Mouse (Mus musculus): Measurements from ENCODE around the gene Pp2d1. TPM values are rescaled to one million over a fixed set of nuclear protein-coding genes. Genes with fewer than 3 reads are reported as not detected.

Pp2d1 gene
- polyA plus RNA-seq, 1 experiment from 2014 or later: 0.05 TPM

DNA sequence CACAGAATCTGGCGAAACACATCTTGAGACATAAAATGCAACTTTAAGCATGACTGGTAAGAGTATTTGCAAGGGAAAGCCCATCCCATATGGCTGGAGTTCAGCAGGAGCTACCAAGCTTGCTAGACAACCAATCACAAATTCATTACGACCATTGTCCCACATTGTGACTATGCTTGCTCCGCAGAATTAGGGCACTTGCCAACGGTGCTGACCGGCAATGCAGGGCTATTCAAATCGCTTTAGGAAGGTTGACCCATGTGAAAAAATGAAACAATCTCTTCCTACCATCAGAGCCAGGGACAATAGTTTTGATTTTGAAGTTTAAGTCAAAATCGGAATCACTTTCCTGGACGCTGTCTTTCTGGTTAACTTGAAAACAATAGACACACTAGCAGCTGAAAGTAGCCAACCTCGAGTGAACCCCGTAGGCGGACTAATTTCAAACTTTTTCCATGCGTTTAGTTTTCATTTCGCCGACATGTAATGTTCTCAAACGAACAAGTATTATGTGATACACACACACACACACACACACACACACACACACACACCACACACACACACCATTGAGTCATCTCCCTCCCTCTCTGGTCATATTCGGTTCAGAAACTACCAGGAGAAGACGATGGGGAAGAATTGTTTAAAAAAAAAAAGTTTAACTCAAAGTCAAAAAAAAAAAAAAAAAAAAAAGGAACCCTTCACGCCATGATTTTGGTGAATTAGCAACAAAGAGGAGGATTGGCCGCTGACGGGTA is 27.1 kb upstream of the Pp2d1 start, which contains the start of gene Kat2b:
Gene Kat2b (plus strand): TSS at position 701 of the 758 bp plus-strand sequence.
- no peaks in the 10 kb centered on the region for H3K36me3 ChIP-seq (replicated peaks)
- no peak for ATAC-seq (ENCODE audit: insufficient read depth)
- 2% methylated on average over 20 of the region's 20 CpGs for WGBS (ENCODE audit: insufficient replicate concordance)
- peaks cover 37% of the 10 kb centered on the region for H3K4me1 ChIP-seq (replicated peaks)
- no peaks in the 10 kb centered on the region for H3K27me3 ChIP-seq
- peak within 1 kb of the TSS; percentile 97 for H3K4me2 ChIP-seq
- peak within 1 kb of the TSS; percentile 95 for H3K27ac ChIP-seq (replicated peaks)
- peak within 1 kb of the TSS; percentile 92 for H3K9ac ChIP-seq
- peak within 1 kb of the TSS; percentile 92 for H3K4me3 ChIP-seq (replicated peaks)
- no peaks in the 10 kb centered on the region for H3K9me3 ChIP-seq (replicated peaks)

DNA sequence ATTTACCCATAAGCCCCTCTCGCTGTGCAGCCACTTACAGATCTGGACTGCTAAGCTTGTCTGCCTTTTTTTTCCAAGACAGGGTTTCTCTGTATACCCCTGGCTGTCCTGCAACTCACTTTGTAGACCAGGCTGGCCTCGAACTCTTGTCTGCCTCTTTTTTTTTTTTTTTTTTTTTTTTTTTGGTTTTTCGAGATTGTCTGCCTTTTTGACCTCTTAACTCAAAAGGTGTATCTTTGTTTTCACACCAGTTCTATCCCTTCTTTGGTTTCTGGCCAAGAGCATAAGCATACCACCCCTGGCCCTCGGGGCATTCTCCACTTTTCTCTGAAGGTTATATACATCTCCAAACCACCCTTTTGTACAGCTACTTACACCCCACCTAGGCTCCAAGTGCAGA is 25.6 kb upstream of the Pp2d1 start:
- Histone ChIP-seq H3K27me3 (no peaks in the 10 kb centered on the region), H3K36me3 (replicated peaks) (no peaks in the 10 kb centered on the region), H3K27ac (replicated peaks) (no peak overlapping the region), H3K9ac (no peak overlapping the region), H3K9me3 (replicated peaks) (no peaks in the 10 kb centered on the region), H3K4me1 (replicated peaks) (peaks cover 23% of the 10 kb centered on the region), H3K4me2 (no peak overlapping the region), H3K4me3 (replicated peaks) (no peak overlapping the region)
- ATAC-seq (ENCODE audit: insufficient read depth): no peak
- 61% methylated on average over 4 of the region's 4 CpGs for WGBS (ENCODE audit: insufficient replicate concordance)

DNA sequence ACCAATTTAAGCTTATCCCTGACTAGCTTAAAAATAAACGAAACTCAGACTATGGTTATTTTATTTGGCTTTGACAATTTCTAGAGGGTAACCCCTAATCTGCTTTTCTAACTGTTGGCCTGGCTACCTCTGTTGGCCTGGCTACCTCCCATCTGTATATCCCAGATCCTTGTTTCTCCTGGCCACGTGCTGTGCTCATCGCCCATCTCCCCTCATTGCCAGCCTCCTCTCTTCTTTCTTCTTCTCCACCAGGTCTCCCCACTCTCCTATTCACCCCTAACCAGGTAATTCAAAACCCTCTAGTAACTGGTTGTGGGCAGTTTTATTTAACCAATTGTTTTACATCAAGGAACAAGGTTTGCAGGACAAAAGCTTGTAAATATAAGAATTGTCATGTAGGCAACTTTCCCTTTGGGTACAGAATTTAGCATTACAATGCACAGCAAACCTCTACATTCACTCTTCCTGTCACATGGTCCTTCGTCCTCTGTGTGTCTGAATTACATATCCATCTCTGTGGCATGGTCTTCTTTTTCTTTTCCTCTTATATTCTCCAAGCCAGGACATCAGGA is 22.3 kb upstream of the Pp2d1 start:
- 69% methylated on average over 4 of the region's 4 CpGs for WGBS (ENCODE audit: insufficient replicate concordance)
- Histone ChIP-seq H3K4me3 (replicated peaks) (no peak overlapping the region), H3K27ac (replicated peaks) (no peak overlapping the region), H3K27me3 (no peaks in the 10 kb centered on the region), H3K36me3 (replicated peaks) (no peaks in the 10 kb centered on the region), H3K4me1 (replicated peaks) (peaks cover 17% of the 10 kb centered on the region), H3K9ac (no peak overlapping the region), H3K9me3 (replicated peaks) (no peaks in the 10 kb centered on the region), H3K4me2 (no peak overlapping the region)
- no peak for ATAC-seq (ENCODE audit: insufficient read depth)

DNA sequence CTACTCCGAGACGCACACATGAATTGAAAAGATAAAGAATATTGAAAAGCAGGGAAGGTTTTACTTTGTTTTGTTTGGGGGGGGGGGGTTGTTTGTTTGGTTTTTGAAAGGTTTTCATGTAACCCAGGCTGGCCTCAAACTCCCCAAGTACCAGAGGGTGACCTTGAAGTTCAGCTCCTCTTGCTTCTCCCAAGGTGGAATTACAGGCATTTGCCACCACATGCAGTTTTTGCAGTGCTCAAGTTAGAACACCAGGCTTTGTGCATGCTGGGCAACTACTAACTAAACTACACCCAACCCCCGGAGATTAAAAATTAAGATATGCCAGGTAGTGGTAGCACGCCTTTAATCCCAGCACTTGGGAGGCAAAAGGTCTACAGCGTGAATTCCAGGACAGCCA is 20.4 kb upstream of the Pp2d1 start:
- Histone ChIP-seq H3K27me3 (no peaks in the 10 kb centered on the region), H3K9ac (no peak overlapping the region)
- 71% methylated on average over 5 of the region's 5 CpGs for WGBS (ENCODE audit: insufficient replicate concordance)

DNA sequence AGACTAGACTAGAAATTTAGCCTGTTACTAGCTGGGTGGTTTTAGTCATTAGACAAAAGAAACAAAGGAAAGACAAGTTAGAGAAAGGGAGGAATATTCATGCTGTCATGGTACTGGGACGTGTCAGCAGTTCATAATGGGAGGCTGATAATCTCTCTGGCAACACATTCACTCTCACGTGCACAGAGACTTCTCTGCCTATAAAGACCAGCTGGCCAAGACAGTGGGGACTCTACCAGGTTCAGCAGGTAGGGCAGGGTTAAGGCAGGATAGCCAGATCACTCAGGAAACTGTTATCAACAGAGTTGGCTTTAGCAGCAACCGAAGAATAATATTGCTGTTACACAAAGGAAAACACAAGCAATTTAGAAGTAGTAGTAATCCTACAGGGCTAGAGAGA is 18.2 kb upstream of the Pp2d1 start:
- WGBS (ENCODE audit: insufficient replicate concordance): 32% methylated on average over 3 of the region's 3 CpGs
- ATAC-seq (ENCODE audit: insufficient read depth): no peak

More for the DNA sequence above, 20.4 kb upstream of the Pp2d1 start:
- Histone ChIP-seq H3K9me3 (replicated peaks) (no peaks in the 10 kb centered on the region), H3K36me3 (replicated peaks) (no peaks in the 10 kb centered on the region), H3K4me2 (no peak overlapping the region), H3K27ac (replicated peaks) (no peak overlapping the region), H3K4me3 (replicated peaks) (no peak overlapping the region), H3K4me1 (replicated peaks) (peaks cover 29% of the 10 kb centered on the region)
- ATAC-seq (ENCODE audit: insufficient read depth): no peak

DNA sequence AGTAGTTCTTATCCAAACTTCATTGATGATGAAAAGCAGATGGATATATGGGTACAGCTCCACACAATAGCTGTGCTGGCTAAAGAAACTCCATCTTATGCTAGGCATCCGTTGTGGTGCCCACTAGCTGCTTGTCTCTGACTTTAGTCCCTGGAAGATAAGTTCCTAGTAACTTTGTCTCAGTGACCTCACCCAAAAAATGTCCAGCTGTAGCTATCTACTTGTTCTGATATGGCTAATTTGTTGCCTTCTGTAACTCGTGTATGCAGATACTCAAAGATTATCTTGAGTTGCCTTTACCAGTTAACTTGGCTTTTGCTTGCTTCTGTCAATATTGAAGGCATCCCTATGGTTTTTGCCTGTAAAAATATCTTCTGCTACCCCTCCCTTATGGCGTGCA is 15.6 kb upstream of the Pp2d1 start:
- ATAC-seq (ENCODE audit: insufficient read depth): peak; percentile 86
- Histone ChIP-seq H3K4me1 (replicated peaks) (peaks cover 37% of the 10 kb centered on the region), H3K27ac (replicated peaks) (peak overlapping the region; percentile 73)

More for the DNA sequence above, 18.2 kb upstream of the Pp2d1 start:
- Histone ChIP-seq H3K27me3 (no peaks in the 10 kb centered on the region), H3K4me1 (replicated peaks) (peaks cover 37% of the 10 kb centered on the region), H3K4me3 (replicated peaks) (no peak overlapping the region), H3K9me3 (replicated peaks) (no peaks in the 10 kb centered on the region), H3K36me3 (replicated peaks) (no peaks in the 10 kb centered on the region), H3K4me2 (no peak overlapping the region), H3K9ac (no peak overlapping the region), H3K27ac (replicated peaks) (no peak overlapping the region)

DNA sequence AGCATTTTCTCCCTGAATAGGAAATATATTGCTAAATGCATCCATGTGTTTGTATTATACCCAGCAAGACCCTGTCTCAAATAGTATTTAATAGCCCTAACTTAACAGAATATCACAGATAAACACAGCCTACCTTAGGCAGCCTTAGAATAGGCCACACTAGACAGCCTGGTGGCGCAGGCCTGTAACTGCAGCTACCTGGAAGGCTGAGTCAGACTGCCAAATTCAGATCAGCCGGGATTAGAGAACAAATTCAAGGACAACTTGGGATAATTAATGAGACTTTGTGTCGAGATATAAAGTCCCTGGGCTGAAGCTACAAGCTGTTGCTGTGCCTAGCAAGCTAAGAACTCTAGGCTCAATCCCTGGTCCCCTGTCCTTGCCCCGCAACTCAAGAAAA is 14.8 kb upstream of the Pp2d1 start:
- no peak for ATAC-seq (ENCODE audit: insufficient read depth)
- H3K4me1 ChIP-seq (replicated peaks): peaks cover 33% of the 10 kb centered on the region
- peak overlapping the region; percentile 19 for H3K4me2 ChIP-seq
- no peak overlapping the region for H3K4me3 ChIP-seq (replicated peaks)
- H3K9me3 ChIP-seq (replicated peaks): no peaks in the 10 kb centered on the region
- no peaks in the 10 kb centered on the region for H3K36me3 ChIP-seq (replicated peaks)
- WGBS (ENCODE audit: insufficient replicate concordance): 54% methylated on average over 4 of the region's 4 CpGs
- H3K27me3 ChIP-seq: no peaks in the 10 kb centered on the region
- peak overlapping the region; percentile 73 for H3K27ac ChIP-seq (replicated peaks)
- no peak overlapping the region for H3K9ac ChIP-seq

More for the DNA sequence above, 15.6 kb upstream of the Pp2d1 start:
- H3K36me3 ChIP-seq (replicated peaks): no peaks in the 10 kb centered on the region
- H3K4me3 ChIP-seq (replicated peaks): no peak overlapping the region
- H3K9me3 ChIP-seq (replicated peaks): no peaks in the 10 kb centered on the region
- peak overlapping the region; percentile 19 for H3K4me2 ChIP-seq
- WGBS (ENCODE audit: insufficient replicate concordance): 17% methylated on average over 3 of the region's 3 CpGs
- H3K27me3 ChIP-seq: no peaks in the 10 kb centered on the region
- H3K9ac ChIP-seq: no peak overlapping the region

DNA sequence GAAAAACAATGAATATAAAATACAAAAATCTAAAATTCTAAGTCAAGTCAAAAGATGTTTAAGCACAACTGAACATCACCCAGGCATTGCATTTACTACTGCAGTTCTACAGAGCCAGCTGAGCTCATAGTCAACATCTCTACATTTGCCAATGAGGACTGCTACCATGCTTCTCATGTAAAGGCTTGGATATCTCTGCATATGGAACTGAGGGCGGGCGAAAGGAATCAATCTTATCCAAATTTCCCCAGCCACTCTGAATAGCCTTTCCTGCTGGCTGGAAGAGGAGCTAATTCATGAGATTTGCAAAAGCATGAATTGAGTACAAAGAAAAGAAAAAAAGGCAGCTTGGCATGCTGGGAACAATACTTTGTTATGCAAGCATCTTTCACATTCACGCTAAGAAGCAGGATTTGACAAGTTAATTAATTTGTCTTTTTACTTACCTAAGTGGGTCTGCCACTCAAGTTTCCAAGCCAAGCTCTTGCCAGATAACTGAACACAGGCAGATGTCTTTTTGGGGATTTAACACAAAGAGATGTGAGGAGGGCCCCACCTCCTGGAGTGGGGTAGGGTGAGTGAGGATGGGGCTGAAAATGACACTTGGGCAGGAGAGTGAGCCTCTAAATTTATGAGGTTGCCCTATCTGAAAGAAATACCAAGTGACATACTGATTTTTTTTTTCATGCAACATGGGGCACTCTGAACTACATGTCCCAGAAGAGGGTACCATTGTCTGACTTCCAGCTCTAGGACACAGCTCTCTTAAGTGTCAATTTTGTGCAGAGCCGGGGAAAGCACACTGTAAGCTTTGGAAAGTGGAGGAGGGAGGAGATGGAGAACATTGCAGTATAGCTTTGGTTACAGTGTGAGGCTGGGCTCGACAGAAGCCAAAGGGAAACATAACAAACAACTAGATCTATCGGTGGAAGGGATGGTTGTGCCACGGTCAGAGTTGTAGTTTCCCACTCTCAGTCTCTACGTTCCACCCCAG is 12.4 kb upstream of the Pp2d1 start:
- WGBS (ENCODE audit: insufficient replicate concordance): 75% methylated on average over 8 of the region's 8 CpGs
- H3K27me3 ChIP-seq: no peaks in the 10 kb centered on the region
- peaks cover 26% of the 10 kb centered on the region for H3K4me1 ChIP-seq (replicated peaks)
- H3K9ac ChIP-seq: no peak overlapping the region
- H3K9me3 ChIP-seq (replicated peaks): no peaks in the 10 kb centered on the region
- no peak for ATAC-seq (ENCODE audit: insufficient read depth)
- no peak overlapping the region for H3K4me3 ChIP-seq (replicated peaks)
- no peaks in the 10 kb centered on the region for H3K36me3 ChIP-seq (replicated peaks)
- no peak overlapping the region for H3K4me2 ChIP-seq
- H3K27ac ChIP-seq (replicated peaks): no peak overlapping the region

DNA sequence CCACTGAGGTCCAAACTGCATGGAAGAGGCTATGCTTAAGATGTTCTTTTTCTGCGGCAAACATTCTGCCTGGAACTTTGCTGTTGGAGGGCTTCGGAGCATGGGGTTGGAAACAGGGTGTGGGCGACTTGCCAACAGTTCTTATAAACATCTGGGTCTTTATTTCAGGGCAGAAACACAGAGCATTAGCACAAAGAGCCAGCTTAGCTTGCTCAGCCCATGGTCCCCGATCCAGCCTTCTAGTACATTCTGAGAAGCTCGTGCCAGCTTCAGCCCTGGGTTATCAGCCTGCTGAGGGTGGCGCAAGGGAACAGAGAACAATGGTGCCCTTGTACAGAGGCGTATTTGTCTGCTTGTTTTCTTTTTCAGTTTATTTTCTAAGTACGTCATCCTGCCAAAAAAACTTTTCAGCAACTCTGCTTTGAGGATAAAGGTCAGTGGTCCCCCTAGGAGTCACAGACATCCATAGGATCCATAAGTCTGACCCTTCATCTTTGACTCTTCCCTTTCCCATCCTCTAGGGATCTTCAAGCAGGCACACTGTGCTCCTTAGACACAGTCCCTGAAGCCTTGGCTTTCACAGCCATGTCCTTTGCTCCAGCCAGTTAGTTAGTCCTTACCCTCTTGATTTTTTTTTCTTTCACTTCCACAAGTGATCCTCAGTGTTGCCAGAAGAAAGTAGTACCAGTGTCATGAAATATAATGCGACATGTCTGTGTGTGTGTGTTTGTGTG is 4.5 kb upstream of the Pp2d1 start:
- 73% methylated on average over 9 of the region's 9 CpGs for WGBS (ENCODE audit: insufficient replicate concordance)
- ATAC-seq (ENCODE audit: insufficient read depth): no peak

DNA sequence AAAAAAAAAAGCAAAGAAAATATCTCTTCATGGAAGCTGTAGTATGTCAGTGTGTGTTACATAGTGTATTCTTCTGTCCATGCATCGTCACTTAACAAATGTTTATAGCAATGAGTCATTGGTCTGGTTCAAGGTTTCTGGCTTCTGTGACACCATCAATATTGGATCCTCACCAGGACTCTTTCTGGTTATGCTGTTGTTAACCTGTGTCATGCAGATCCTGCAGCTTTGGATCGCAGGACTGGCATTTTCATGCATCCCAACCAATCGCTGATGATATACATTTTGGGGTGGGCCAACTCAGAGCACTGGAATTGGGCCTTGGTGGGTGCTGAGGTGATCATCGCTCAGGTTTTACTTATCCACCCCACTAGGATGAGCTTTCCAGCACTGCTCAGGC is 3.3 kb upstream of the Pp2d1 start:
- Histone ChIP-seq H3K9ac (no peak overlapping the region), H3K36me3 (replicated peaks) (no peaks in the 10 kb centered on the region), H3K27ac (replicated peaks) (no peak overlapping the region), H3K9me3 (replicated peaks) (no peaks in the 10 kb centered on the region), H3K27me3 (no peaks in the 10 kb centered on the region), H3K4me3 (replicated peaks) (no peak overlapping the region), H3K4me2 (no peak overlapping the region), H3K4me1 (replicated peaks) (no peaks in the 10 kb centered on the region)
- no peak for ATAC-seq (ENCODE audit: insufficient read depth)
- 84% methylated on average over 4 of the region's 4 CpGs for WGBS (ENCODE audit: insufficient replicate concordance)

More for the DNA sequence above, 4.5 kb upstream of the Pp2d1 start:
- Histone ChIP-seq H3K27ac (replicated peaks) (no peak overlapping the region), H3K36me3 (replicated peaks) (no peaks in the 10 kb centered on the region), H3K27me3 (no peaks in the 10 kb centered on the region), H3K4me1 (replicated peaks) (no peaks in the 10 kb centered on the region), H3K9ac (no peak overlapping the region), H3K4me2 (no peak overlapping the region), H3K9me3 (replicated peaks) (no peaks in the 10 kb centered on the region), H3K4me3 (replicated peaks) (no peak overlapping the region)

Data from liver, embryonic 15.5 days (tissue).